Mouse (Mus musculus) lung, postnatal 0 days (tissue): ENCODE measurements at regions not wholly inside any gene's neighbourhood (a gene's known extent, or its start where the extent isn't known, plus 50 kb on each side); places are given as distances from the start of the nearest gene placed in this dataset.

Experiments used
- CTCF ChIP-seq: IDR thresholded peaks from 2 replicates; pipeline ENCODE4 v1.5.1; 2016; ENCODE audit warnings: antibody characterized with exemption, mild to moderate bottlenecking
- EP300 ChIP-seq: IDR thresholded peaks from 2 replicates; pipeline ENCODE4 v1.6.1; 2016; ENCODE audit warnings: antibody characterized with exemption, mild to moderate bottlenecking, control low read depth

DNA sequence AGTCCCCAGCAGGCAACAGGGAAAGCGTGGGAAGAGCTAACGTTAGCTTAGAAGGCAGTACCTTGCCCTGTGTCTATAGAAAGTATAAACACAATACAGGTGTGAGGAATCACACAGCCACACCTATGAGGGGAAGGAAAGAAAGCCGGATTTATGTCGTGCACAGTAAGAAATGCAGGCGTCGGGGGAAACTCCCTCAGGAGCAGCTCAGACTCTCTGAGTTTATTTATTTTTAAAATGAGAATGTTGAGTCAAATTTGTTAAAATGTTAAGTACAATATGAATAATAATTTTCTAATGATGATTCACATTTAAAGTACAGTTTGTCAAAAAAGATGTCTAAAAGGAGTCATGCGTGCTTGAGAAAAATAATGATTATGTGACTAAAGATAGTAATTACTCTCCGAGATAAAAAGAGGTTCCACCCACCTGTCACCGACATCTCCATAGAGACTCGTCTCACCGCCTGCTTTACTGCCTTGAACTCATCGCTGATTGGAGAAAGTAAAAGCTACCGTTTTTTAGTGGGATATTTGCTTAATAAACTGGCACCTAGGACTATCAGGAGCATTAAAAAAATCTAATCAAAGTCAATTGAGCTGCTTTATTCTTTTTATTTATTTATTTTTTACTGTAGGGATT is 104.5 kb upstream of the Kcnj15 start:
- TF ChIP-seq EP300 (no peak), CTCF (no peak)
